In genomic region chr8:122665221-122665620, GRCm38 (mm10) we compare ENCODE assay signal across 9 mouse cellular contexts. TPM values are rescaled to one million over a fixed set of nuclear protein-coding genes. Genes with fewer than 3 reads are reported as not detected.
DNase-seq lines count a peak whose midpoint lies in the region; ATAC-seq and TF ChIP-seq lines count a peak whose summit lies in the region.
"Had no signal": no experiment of that assay in that cellular context is flagged by ENCODE, and none has a peak within 500 bp of the region (broad histone marks: within the 10 kb centered on the region; RNA-seq: fewer than 3 reads in every experiment).

No protein-coding gene starts in this region.

- H3K4me3 ChIP-seq in gastrocnemius, adult 2 months = peak overlapping the region; percentile 53
- H3K4me3 ChIP-seq in intestine, embryonic 15.5 days (replicated peaks) = no peak overlapping the region
- H3K4me3 ChIP-seq in liver, embryonic 13.5 days (replicated peaks) = no peak overlapping the region

- no peak overlapping the region for H3K9ac ChIP-seq in intestine, embryonic 15.5 days
- H3K9ac ChIP-seq in liver, embryonic 13.5 days = no peak overlapping the region

- 45% methylated on average over 8 of the region's 8 CpGs for WGBS in intestine, embryonic 15.5 days
- 54% methylated on average over 8 of the region's 8 CpGs for WGBS in liver, embryonic 13.5 days (ENCODE audit: insufficient replicate concordance)

- intact Hi-C loops in gastrocnemius, adult 2 months (cut with DNase I) = no loop called here

- peak overlapping the region; percentile 82 for H3K27ac ChIP-seq in gastrocnemius, adult 2 months
- H3K27ac ChIP-seq in intestine, embryonic 15.5 days = peak overlapping the region; percentile 75
- H3K27ac ChIP-seq in liver, embryonic 13.5 days = peak overlapping the region; percentile 75; the same call in 1 of the 2 replicates

- no peaks in the 10 kb centered on the region for H3K9me3 ChIP-seq in intestine, embryonic 15.5 days
- H3K9me3 ChIP-seq in liver, embryonic 13.5 days (replicated peaks) = no peaks in the 10 kb centered on the region

- ATAC-seq in intestine, embryonic 15.5 days = no peak
- ATAC-seq in liver, embryonic 13.5 days (ENCODE audit: low read depth) = no peak

- 0 out of 2 replicates have a peak, but pooled peaks cover 4% of the 10 kb centered on the region for H3K27me3 ChIP-seq in intestine, embryonic 15.5 days (replicated peaks)
- peaks cover 18% of the 10 kb centered on the region for H3K27me3 ChIP-seq in liver, embryonic 13.5 days

- no peak overlapping the region for H3K4me2 ChIP-seq in intestine, embryonic 15.5 days (replicated peaks)
- no peak overlapping the region for H3K4me2 ChIP-seq in liver, embryonic 13.5 days

- TF ChIP-seq CTCF in gastrocnemius, adult 2 months (IDR thresholded peaks at IDR 0.05) = no peak

- H3K36me3 ChIP-seq in intestine, embryonic 15.5 days = no peaks in the 10 kb centered on the region
- peaks cover 6% of the 10 kb centered on the region; the same call in 1 of the 2 replicates for H3K36me3 ChIP-seq in liver, embryonic 13.5 days

- DNase-seq in ovary, postnatal 36 days (ENCODE audit: low spot score) = peak; percentile 32
- no peak for DNase-seq in ovary, postnatal 10 days (ENCODE audit: low spot score)
- peak; percentile 62 for DNase-seq in cerebellum, adult 8-10 months
- DNase-seq in gastrocnemius, adult 2 months = peak; percentile 75
- no peak for DNase-seq in liver, embryonic 13.5 days
- DNase-seq in skeletal muscle tissue, adult 2 months (ENCODE audit: low read depth, low spot score) = peak; percentile 72
- no peak for DNase-seq in T-cell, adult 2 months (ENCODE audit: low spot score)

- H3K4me1 ChIP-seq in intestine, embryonic 15.5 days (replicated peaks) = peaks cover 50% of the 10 kb centered on the region
- peaks cover 72% of the 10 kb centered on the region for H3K4me1 ChIP-seq in liver, embryonic 13.5 days (replicated peaks)

RNA-seq across cellular contexts. Expression of gene Cbfa2t3, which starts 33.7 kb away (rescaled TPM):
- total RNA-seq in gastrocnemius, adult 2 months (2021) = 10 to 100 TPM; 18.8 to 23.4 TPM
- 4.6 and 4.7 TPM in 2 replicates for polyA plus RNA-seq in intestine, embryonic 15.5 days (2015; fragmentation: Nextera tagmentation; extraction: Ambion mirVana)
- polyA plus RNA-seq in liver, embryonic 13.5 days (2015; fragmentation: Nextera tagmentation; extraction: Ambion mirVana) = 4.5 and 5.7 TPM in 2 replicates

RNA-seq across cellular contexts. Expression of gene Pabpn1l, which starts 42.7 kb away (rescaled TPM):
- not detected for total RNA-seq in gastrocnemius, adult 2 months (2021)
- not detected in 2 replicates for polyA plus RNA-seq in intestine, embryonic 15.5 days (2015; fragmentation: Nextera tagmentation; extraction: Ambion mirVana)
- not detected in 2 replicates for polyA plus RNA-seq in liver, embryonic 13.5 days (2015; fragmentation: Nextera tagmentation; extraction: Ambion mirVana)
- total RNA-seq: neutrophil, adult 5-6 weeks had no signal

RNA-seq across cellular contexts. Expression of gene Trappc2l, which starts 53.8 kb away (rescaled TPM):
- 10 to 100 TPM; 39.3 to 45.5 TPM for total RNA-seq in gastrocnemius, adult 2 months (2021)
- 58.0 and 76.0 TPM in 2 replicates for polyA plus RNA-seq in intestine, embryonic 15.5 days (2015; fragmentation: Nextera tagmentation; extraction: Ambion mirVana)
- 23.2 and 26.7 TPM in 2 replicates for polyA plus RNA-seq in liver, embryonic 13.5 days (2015; fragmentation: Nextera tagmentation; extraction: Ambion mirVana)

RNA-seq across cellular contexts. Expression of gene Galns, which starts 54.0 kb away (rescaled TPM):
- total RNA-seq in gastrocnemius, adult 2 months (2021) = 1 to 10 TPM; 1.0 to 1.1 TPM
- polyA plus RNA-seq in intestine, embryonic 15.5 days (2015; fragmentation: Nextera tagmentation; extraction: Ambion mirVana) = 17.1 and 18.8 TPM in 2 replicates
- 4.0 and 4.4 TPM in 2 replicates for polyA plus RNA-seq in liver, embryonic 13.5 days (2015; fragmentation: Nextera tagmentation; extraction: Ambion mirVana)

Comparison
In these comparisons a context has a peak if more than half of its experiments do, and no peak if none do; other contexts are left out.
1. DNase-seq: peak in ovary, postnatal 36 days (single experiment), cerebellum, adult 8-10 months (single experiment), gastrocnemius, adult 2 months (single experiment) and skeletal muscle tissue, adult 2 months (single experiment); none in ovary, postnatal 10 days (single experiment), liver, embryonic 13.5 days (single experiment) and T-cell, adult 2 months (single experiment).
2. Peak in every context shown above with its lines, with median percentiles within 50 percentile points of each other: H3K27ac ChIP-seq.